Mouse (Mus musculus) heart, embryonic 13.5 days (tissue): Measurements from ENCODE around the gene Afm. TPM values are rescaled to one million over a fixed set of nuclear protein-coding genes. Genes with fewer than 3 reads are reported as not detected.

ENCODE experiments used
- ATAC-seq: fragments of 200-750 bp; cut with Nextera tagmentation; 2 replicates; pipeline ENCODE4 v1.8.0; 2017; ENCODE audit warnings: moderate TSS enrichment; ENCODE audit not compliant: insufficient number of reproducible peaks, low FRiP score, low TSS enrichment; ENCODE audit errors: extremely low read depth
- H3K27ac ChIP-seq: fragments of 300-500 bp; sonication (generic); replicated peaks from 2 replicates; pipeline ENCODE4 v1.5.1; 2015; ENCODE audit warnings: moderate library complexity, mild to moderate bottlenecking, inconsistent platforms
- H3K27me3 ChIP-seq: fragments of 300-500 bp; sonication (generic); replicated peaks from 2 replicates; pipeline ENCODE4 v1.6.1; 2015; ENCODE audit warnings: mild to moderate bottlenecking, inconsistent platforms
- H3K36me3 ChIP-seq: fragments of 300-500 bp; sonication (generic); 2 replicates; pipeline ENCODE4 v1.6.1; 2015; ENCODE audit warnings: mild to moderate bottlenecking, inconsistent platforms
- H3K4me1 ChIP-seq: fragments of 300-500 bp; sonication (generic); 2 replicates; pipeline ENCODE4 v1.6.1; 2015; ENCODE audit warnings: inconsistent platforms
- H3K4me2 ChIP-seq: fragments of 300-500 bp; sonication (generic); 2 replicates; pipeline ENCODE4 v1.6.1; 2015; ENCODE audit warnings: inconsistent platforms, mild to moderate bottlenecking, moderate library complexity
- H3K4me3 ChIP-seq: fragments of 300-500 bp; sonication (generic); 2 replicates; pipeline ENCODE4 v1.5.1; 2015; ENCODE audit warnings: moderate library complexity, mild to moderate bottlenecking, inconsistent platforms
- H3K9ac ChIP-seq: fragments of 300-500 bp; sonication (generic); 2 replicates; pipeline ENCODE4 v1.6.1; 2015; ENCODE audit warnings: inconsistent platforms, mild to moderate bottlenecking, moderate library complexity
- H3K9me3 ChIP-seq: fragments of 300-500 bp; sonication (generic); 2 replicates; pipeline ENCODE4 v1.6.1; 2016; ENCODE audit warnings: inconsistent platforms
- WGBS: fragments of 180-500 bp; shearing (Covaris S2); methylation state at CpG from one replicate; pipeline ENCODE4 v1.1.7; 2015; ENCODE audit warnings: mixed read lengths; 5-methylcytosine and 5-hydroxymethylcytosine counted together
- polyA plus RNA-seq: library from polyadenylated mRNA; unstranded; fragments of >200 nt; fragmentation: Nextera tagmentation; extraction: Ambion mirVana; gene quantifications from 2 replicates; pipeline ENCODE4 v1.2.1, GENCODE M21; 2015

Afm gene
- polyA plus RNA-seq, 1 experiment from 2014 or later = 0.13 TPM

DNA sequence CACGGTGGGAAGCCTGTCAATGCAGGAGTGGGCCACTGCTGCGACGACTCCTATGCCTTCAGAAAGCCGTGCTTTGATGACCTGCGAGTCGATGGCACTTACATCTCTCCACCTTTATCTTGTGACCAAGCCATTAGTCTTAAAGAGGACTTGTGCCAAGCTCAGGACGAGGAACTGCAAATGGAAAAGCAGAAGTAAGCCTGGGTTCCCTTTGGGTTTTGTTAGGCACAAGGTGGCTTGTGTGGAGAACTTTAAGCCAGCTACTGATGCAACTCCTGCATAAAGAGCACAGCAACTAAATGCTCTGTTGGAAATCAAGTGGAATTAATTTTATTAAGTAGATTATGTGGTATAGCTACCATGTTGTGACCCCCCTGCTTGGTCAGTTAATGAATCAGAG lies 66.1 kb downstream of the Afm start:
- Histone ChIP-seq H3K4me1 (no peaks in the 10 kb centered on the region), H3K4me3 (no peak overlapping the region), H3K27ac (no peak overlapping the region), H3K9me3 (0 out of 2 replicates have a peak, but pooled peaks cover 4% of the 10 kb centered on the region), H3K4me2 (no peak overlapping the region), H3K36me3 (no peaks in the 10 kb centered on the region), H3K27me3 (no peaks in the 10 kb centered on the region), H3K9ac (no peak overlapping the region)
- WGBS = 65% methylated on average over 7 of the region's 7 CpGs
- ATAC-seq = no peak

DNA sequence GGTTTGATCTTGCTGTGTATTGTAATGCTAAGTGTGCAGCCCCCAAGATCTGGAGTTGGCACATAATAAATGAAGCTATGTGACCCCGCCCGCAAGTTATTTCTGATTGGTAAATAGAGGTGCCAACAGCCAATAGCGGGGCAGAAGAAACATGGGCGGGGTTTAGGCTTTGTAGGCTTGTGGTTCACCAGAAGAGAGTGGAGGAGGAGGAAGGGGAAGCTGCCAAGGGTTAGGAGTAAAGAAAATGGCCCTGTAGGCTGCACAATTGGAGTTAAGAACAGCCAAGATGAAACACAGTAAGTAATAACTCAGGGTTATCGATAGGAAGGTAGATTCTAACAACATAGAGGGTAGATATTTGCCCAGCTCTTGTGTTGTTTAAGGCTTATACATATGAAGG lies 67.8 kb downstream of the Afm start:
- H3K27me3 ChIP-seq = no peaks in the 10 kb centered on the region
- H3K4me1 ChIP-seq = no peaks in the 10 kb centered on the region
- no peak overlapping the region for H3K4me3 ChIP-seq
- no peaks in the 10 kb centered on the region for H3K36me3 ChIP-seq
- WGBS = 73% methylated on average over 5 of the region's 5 CpGs
- no peaks in the 10 kb centered on the region for H3K9me3 ChIP-seq
- no peak overlapping the region for H3K27ac ChIP-seq
- ATAC-seq = no peak
- H3K9ac ChIP-seq = no peak overlapping the region
- H3K4me2 ChIP-seq = no peak overlapping the region

- no peak for ATAC-seq
- Histone ChIP-seq H3K4me2 (no peak overlapping the region), H3K36me3 (no peaks in the 10 kb centered on the region), H3K27me3 (no peaks in the 10 kb centered on the region), H3K27ac (no peak overlapping the region), H3K9me3 (no peaks in the 10 kb centered on the region), H3K9ac (no peak overlapping the region), H3K4me1 (no peaks in the 10 kb centered on the region), H3K4me3 (no peak overlapping the region)
- WGBS = 80% methylated on average over 5 of the region's 5 CpGs
Measured at GRCm38 (mm10) chr5:90588104-90588503, 69.4 kb downstream of the Afm start.

DNA sequence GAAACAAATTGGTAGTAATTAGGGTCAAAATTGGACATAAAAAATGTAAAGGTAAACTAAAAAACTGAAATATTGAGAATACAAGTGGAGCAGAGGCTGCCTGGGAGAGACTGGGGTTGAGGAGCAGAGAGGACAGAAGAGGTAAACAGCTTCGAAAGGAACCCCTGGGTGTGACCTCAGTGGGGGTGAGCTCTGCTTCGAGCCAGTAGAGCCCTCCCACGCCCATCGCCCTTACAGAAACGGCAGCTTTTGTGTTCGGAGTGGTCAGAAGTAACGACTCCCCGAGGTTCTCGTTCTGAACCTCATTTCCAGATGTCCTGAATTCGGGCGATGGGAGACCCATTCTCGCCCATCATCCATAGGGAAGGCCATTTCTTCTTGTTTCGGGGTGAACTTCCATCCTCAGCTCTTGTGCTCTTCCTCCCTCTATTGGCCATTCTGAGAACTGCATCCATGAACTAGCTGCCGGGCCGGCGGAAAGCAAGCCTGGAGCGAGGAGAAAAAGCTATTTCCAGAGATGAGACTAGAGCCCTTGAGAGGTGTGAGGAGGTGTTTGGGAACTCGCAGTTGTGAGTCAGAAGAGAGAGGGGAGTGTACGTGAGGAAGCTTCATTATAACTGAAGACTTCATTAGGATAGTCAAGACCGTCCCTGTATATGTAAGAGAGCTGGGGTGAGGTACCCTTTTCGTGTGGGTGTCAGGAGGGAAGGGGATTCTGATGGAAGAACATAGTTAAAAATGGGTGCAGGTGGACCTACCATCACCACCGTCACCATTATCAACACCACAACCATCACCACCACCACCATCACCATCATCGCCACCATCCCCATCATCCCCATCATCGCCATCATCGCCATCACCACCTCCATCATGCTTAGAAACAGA lies 70.2 kb downstream of the Afm start:
- Histone ChIP-seq H3K4me1 (no peaks in the 10 kb centered on the region), H3K27me3 (no peaks in the 10 kb centered on the region), H3K36me3 (no peaks in the 10 kb centered on the region), H3K9me3 (no peaks in the 10 kb centered on the region), H3K27ac (no peak overlapping the region), H3K9ac (peak overlapping the region; percentile 73), H3K4me2 (peak overlapping the region; percentile 77), H3K4me3 (peak overlapping the region; percentile 51)
- no peak for ATAC-seq
- 22% methylated on average over 25 of the region's 25 CpGs for WGBS

DNA sequence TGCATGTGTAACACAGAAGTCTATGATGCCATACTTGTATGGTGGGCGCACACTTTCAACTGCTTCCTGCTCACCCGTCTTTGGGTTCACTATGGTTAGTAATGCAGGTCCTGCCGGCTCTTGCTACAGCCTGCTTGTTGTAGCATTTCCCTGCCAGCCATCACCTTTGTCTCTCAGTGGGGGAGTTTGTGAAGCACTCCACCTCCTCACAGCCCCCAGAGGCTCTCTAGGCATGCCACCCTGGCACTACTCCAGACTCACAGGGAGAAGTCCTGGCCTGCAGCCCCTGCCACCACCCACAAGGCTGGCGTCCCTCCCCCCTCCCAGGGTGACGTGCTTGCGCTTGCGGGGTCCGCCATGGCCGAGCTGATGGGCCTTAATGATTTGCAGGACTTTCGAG lies 71.9 kb downstream of the Afm start:
- WGBS = 83% methylated on average over 10 of the region's 10 CpGs
- Histone ChIP-seq H3K27me3 (no peaks in the 10 kb centered on the region), H3K36me3 (no peaks in the 10 kb centered on the region), H3K4me1 (no peaks in the 10 kb centered on the region), H3K9me3 (no peaks in the 10 kb centered on the region), H3K4me3 (no peak overlapping the region), H3K9ac (no peak overlapping the region), H3K27ac (no peak overlapping the region), H3K4me2 (no peak overlapping the region)
- ATAC-seq = no peak

GRCm38 (mm10) chr5:90591936-90592335 lies 73.2 kb downstream of the Afm start:
- no peak for ATAC-seq
- Histone ChIP-seq H3K4me3 (no peak overlapping the region), H3K27ac (no peak overlapping the region), H3K4me2 (no peak overlapping the region), H3K9me3 (no peaks in the 10 kb centered on the region), H3K36me3 (no peaks in the 10 kb centered on the region), H3K9ac (no peak overlapping the region), H3K27me3 (no peaks in the 10 kb centered on the region), H3K4me1 (no peaks in the 10 kb centered on the region)
- WGBS = 64% methylated on average over 6 of the region's 6 CpGs

DNA sequence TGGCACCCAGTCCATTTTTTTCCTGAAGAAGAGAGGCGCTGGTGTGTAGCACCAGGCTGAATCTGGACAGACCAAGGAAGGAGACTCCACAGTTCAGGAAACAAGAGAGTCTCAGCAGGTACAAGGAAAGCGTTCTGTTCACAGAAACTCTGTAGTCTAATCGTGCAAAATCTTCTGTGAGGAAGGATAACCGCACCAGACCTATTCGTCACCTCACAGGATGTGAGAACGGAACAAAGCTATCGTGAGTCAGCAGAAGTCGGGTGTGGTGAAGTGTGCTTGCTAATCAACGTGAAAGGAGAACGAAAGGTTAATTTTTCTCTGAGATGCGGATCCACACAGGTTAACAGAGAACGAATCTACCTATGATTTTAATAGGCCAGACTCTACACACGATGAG lies 76.2 kb downstream of the Afm start:
- Histone ChIP-seq H3K36me3 (no peaks in the 10 kb centered on the region), H3K4me1 (no peaks in the 10 kb centered on the region), H3K27ac (no peak overlapping the region), H3K4me3 (no peak overlapping the region), H3K9ac (no peak overlapping the region), H3K4me2 (no peak overlapping the region), H3K9me3 (no peaks in the 10 kb centered on the region), H3K27me3 (no peaks in the 10 kb centered on the region)
- 70% methylated on average over 13 of the region's 13 CpGs for WGBS
- no peak for ATAC-seq

GRCm38 (mm10) chr5:90596155-90596554 lies 77.4 kb downstream of the Afm start:
- Histone ChIP-seq H3K27me3 (no peaks in the 10 kb centered on the region), H3K36me3 (no peaks in the 10 kb centered on the region), H3K9me3 (no peaks in the 10 kb centered on the region), H3K4me2 (no peak overlapping the region), H3K4me1 (no peaks in the 10 kb centered on the region), H3K9ac (no peak overlapping the region), H3K27ac (no peak overlapping the region), H3K4me3 (no peak overlapping the region)
- no peak for ATAC-seq
- WGBS = 73% methylated on average over 6 of the region's 6 CpGs

DNA sequence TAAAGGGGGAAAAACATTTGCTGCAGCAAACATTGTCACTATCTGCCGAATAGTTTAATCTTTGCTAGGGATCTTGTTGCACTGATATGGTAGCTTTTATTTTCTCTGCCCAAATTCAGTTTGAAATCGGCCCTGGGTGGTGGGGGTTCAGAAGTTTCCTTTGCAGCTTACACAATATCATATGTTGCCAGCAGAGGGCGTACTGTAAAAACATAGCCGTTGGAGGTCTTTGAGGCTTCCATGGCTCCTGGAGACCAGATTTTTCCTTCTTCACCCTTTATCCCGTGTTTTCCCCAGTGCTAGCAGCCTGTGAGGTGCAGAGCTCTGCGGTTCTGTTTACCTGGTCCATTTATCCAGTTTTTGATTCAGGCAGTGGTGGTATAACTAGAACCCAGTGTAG lies 82.7 kb downstream of the Afm start:
- 17% methylated on average over 6 of the region's 6 CpGs for WGBS
- Histone ChIP-seq H3K9ac (no peak overlapping the region), H3K27ac (no peak overlapping the region), H3K4me2 (no peak overlapping the region), H3K9me3 (no peaks in the 10 kb centered on the region), H3K4me1 (peaks cover 10% of the 10 kb centered on the region), H3K36me3 (no peaks in the 10 kb centered on the region), H3K27me3 (0 out of 2 replicates have a peak, but pooled peaks cover 4% of the 10 kb centered on the region), H3K4me3 (no peak overlapping the region)
- ATAC-seq = no peak

Other genes with a start within 250 kb of the Afm start
- gene Ankrd17, start 152.4 kb upstream of the Afm start, polyA plus RNA-seq = 16.2 and 16.3 TPM in 2 replicates
- 3.4 and 3.6 TPM in 2 replicates for gene Gm9958, start 151.7 kb upstream of the Afm start, polyA plus RNA-seq
- gene Alb, start 58.0 kb upstream of the Afm start, polyA plus RNA-seq = 9.4 and 49.4 TPM in 2 replicates
- gene Afp, start 28.2 kb upstream of the Afm start, polyA plus RNA-seq = 28.8 and 206 TPM in 2 replicates
- not detected in 2 replicates for gene 5830473C10Rik, start 42.2 kb downstream of the Afm start, polyA plus RNA-seq
- 0.43 and 0.71 TPM in 2 replicates for gene Rassf6, start 121.7 kb downstream of the Afm start, polyA plus RNA-seq
- 0.17 TPM in 1 of 2 replicates, not detected in the other for gene Cxcl5, start 240.4 kb downstream of the Afm start, polyA plus RNA-seq
- 6.1 and 9.9 TPM in 2 replicates for gene Ppbp, start 249.6 kb downstream of the Afm start, polyA plus RNA-seq